Mouse (Mus musculus) adrenal gland (tissue): ENCODE data around the gene Mid1.

Experiments used
- intact Hi-C: fragments of 180-260 bp; cut with DNase I; formaldehyde crosslinking; loops from one replicate; pipeline ENCODE4 v1.15.1; 2025

Gene Mid1

DNA sequence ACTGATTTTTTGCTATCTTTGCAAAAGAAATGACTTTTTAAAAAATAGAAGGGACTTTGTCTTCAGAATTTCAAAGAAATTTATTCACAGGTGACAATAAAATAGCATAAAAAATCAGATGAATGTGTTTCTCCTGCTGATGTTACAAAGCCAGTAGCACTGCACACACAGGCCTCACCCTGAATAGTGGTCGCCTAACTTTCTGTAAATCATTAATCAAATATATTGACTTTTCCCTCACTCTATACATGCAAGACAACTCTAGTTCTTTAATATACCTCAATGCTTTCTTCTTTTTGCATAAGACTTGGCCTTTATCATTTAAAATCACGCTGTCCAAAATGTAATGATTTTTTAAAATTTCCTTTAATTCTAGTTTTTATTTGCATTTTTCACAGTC is 126.8 kb downstream of the Mid1 start:
- intact Hi-C loops: no loop called here

DNA sequence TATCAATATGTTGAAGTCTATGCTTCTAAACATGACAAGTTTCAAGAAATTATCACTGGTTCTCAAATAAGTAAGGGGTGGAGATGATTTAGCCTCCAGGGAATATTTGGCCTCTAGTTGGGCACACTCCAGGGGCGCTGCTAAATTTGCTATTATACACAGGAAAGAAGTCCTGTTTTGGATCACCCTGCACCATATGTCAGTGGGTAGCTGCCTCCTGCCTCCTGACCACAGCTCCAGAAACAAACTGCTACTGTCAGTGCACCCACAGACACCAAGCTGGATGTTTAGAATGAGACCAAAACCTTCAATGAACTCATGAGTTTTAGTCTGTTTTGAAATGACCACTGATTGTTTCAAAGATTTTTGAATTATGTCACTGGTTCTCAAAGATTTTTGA is 128.7 kb downstream of the Mid1 start:
- intact Hi-C loops: no loop called here

DNA sequence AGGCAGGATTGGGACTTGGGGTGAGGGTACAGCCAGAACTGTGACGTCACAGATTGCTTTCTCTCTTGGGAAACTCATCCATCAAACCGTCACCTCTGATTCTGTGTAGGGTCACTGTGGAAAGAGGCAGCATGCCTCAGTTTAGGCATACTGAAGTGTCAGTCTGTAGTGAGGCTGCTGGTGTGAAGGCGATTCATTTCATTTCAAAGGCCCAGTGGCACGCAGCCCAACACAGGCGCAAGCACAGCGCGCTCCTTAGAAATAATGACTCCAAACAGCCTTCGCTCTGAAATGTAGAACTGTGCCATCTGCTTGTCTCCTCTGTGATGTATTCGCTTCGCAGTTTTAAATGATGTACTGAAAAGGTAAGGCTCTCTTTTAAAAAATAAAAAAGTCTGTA is 141.9 kb downstream of the Mid1 start:
- intact Hi-C loops: no loop called here

DNA sequence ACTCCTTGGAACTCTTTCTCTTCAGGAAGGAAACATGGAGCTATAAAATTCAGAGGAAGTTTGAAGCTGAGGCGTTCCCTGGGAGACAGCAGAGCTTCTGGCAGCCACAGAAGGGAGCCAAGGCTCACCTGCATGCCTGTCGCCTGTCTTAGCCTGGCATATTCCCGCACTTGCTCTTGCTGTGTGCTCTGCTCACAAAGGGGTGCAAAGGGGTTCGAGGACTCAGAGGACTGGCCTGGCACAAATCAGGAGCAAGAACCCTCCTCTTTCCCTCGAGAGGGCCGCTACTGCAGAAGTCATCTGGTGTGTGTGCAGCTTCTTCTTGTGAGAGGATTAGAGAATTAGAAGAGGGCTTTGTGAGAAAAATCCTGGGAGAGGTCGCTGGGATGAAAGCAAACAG is 142.7 kb downstream of the Mid1 start:
- intact Hi-C loops: no loop called here

DNA sequence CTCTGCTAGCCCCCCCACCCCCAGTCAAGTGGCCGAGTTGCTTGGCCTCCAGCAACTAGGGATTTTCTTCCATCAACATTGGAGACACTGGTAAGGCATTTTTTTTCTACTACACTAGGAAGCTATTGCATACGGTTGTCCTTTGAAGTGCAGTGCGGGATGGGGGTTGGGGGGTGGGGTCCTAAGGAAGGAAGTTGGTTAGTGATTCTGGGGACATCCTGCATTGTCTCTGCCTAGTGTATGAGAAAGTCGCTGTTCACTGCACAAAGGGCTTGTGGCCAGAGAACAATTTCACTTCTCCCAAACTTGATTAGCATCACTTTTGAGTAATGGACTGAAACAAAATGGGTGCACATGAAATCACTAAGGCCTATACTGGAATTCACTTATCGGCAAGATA is 143.1 kb downstream of the Mid1 start:
- intact Hi-C loops: no loop called here

DNA sequence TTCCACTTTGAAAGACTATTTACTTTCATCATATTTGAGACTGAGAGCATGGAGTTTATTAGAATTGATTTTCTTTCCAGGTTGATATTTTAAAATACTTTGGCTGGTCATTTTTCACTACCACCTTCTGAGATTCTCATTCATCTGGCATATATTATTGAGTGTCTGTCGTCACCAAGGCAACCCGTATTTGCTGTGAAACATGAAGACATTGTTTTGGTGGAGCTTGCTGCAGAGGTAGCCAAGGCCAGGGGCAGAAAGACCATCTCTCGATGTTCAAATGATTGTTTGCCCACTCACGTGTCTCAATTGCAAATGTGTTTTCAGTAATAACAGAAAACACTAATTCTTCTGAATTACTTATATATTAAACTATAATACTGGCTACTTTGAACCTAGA is 145.1 kb downstream of the Mid1 start:
- intact Hi-C loops: no loop called here

DNA sequence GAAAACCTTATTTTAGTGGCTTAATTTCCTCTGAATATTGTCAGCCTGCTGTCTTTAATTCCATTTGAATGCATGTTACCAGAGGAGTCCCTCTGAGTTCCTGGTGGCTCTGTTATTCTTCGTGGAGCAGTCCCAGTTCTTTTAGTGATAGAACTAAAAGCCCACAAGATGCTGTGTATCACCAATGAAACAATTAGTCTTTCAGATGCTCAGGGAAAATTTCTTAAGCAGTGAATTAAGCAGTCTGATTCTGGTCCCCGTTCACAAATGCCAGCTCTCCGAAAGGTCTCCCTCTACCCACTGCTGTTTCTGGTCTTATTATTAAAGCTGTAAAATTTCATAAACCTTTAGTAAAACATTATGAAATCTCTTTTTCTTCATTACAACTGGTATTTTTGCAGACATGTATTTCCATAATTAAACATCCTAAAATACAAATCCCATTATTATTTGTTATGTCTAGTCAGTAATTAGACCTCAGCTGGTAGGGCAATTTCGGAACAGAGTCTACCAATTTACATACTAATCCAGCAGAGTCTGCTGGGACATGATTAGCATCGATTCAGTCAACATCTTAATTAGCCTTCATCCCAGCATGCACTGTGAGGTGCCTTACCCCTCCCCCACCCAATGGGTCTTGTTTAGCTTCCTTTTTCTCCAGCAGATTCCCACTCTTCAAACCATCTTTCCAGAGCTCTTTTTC is 153.1 kb downstream of the Mid1 start:
- intact Hi-C loops: no loop called here

DNA sequence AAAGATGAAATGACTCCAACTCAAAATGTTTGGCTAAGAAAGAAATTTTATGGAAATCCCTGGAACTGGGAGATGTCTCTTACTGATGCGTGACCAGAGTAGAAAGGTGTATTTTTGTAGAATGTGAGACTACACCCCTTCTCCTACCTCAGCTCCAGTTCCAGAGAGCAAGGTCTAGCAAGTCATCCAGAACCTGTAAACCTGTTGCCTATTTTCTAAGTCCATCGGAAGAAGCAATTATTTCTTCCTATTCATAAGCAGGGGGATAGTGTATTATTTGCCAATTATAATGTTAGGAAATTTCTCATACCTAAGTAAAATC is 153.6 kb downstream of the Mid1 start:
- intact Hi-C loops: no loop called here

DNA sequence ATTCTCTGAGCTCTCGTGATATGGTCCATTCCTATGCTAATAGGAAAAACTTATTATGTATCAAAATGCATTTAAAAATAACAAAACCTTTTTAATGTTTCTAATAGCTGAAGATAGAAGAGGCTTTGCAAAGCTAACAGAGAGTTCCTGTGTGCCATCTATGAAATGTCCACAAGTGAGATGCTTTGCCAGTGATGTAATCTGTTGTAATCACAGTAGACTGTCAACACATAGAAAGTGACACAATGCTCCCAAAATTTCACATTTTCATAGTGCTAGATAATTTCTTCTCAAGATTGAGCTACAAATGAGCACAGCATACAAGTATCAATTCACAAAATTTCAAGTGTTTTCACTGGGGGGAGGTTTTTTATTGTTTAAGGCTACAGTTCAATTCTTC is 158.3 kb downstream of the Mid1 start:
- intact Hi-C loops: no loop called here

DNA sequence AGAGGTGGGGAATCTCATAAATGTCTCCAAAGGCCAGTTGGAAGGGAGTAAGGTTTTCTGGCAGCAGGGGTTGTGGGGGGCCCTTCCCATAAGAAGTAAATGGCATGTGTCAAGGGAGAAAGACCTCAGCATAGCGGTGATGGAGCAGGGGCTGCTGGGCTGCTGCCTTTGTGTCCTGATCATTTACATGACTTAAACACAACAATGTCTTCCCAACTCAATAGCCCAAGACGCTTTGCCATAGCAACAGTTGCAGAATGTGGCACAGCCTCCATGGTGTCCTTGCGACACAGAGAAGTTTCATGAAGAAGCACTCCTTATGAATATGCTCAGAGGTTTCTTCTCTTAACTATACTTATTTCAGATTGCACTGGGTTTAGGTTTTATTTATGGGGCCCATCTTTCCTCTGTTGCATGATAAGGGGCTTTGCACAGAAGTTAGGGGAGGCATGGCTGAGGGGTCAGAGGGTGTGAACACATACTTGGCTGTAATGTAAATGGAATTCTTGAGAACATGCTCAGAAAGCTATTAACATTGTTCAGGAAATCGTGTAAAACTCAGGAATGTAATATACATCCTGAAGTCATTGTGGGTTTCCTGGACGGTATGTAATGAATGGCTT is 159.3 kb downstream of the Mid1 start:
- intact Hi-C loops: no loop called here

DNA sequence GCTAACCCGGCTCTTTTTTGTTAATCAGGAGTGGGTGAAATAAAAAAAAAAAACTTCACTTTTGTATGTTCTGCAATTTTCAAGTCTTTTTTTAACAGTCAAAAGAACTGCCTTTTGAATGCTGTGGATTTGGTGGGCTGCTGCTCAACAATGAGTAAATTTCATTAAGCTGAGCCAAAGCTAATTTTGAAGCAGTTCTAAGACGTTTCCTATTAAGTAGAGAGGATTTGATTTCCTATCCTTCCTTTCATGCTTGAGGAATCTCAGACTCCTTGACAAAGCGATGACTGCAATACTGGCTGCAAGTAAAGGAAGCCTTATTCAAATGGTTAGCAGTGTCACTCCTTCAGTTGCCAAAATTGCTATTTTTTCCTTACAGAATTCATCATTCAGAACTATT is 161.2 kb downstream of the Mid1 start:
- intact Hi-C loops: no loop called here

DNA sequence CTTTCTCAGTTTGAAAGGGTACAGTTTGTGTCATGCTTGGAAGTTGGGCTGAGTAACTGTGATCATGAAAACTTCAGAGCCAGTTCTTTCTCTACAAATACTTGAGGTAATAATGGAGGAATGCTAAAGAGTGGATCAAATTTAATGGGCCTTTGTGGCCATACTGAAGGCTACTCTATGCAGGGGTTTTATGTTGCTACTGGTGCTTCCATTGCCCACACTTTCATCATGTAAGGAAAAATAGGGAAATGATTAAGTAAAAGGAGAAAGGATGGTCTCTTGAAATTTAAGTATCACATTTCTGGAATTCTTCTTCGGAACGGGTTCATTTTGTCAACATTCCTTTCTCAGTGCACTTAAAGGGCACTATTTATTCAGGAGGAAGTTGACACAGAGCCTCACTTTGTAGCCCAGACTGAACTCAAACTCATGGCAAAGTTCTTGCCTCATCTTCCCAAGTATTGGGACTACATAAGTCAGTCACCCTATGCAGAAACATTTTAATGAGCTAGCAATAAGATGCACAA is 176.3 kb downstream of the Mid1 start:
- intact Hi-C loops: no loop called here

DNA sequence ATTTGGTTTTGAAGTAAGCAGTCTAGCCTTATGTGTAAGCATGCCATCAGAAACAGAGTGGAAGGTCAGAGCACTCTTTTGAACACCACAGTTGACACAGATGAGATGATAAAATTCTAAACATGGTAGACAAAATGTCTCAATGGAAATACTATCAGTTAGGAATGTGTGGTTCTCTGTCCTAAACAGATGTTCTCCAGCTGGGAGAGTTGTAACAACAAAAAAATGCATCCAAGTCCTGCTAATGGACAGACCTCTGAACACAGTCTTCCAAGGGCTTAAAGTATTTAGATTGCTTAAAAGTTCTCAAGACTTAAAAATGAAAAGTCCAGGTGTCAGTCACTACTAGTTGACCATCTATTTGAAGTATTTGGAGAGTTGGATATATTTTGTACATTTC is 177.4 kb downstream of the Mid1 start:
- intact Hi-C loops: no loop called here

DNA sequence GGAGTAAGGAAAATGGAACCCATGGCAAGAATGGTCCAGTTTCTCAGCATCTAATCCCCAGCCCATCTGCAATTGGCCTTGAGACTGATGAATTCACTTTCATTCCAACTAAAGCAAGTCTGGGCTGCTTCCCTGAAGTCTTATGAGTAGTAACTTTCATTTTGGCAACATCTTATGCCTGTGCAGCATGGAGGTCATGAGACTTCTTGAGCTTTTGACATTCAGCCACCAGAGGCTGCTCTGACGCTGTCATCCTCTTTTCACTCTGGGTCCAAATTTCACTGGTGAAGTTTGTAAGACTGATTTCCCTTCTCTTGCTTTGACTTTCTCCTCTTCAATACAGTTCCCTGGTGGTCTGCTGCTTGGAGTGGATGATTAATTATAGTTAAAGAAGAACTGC is 177.8 kb downstream of the Mid1 start:
- intact Hi-C loops: no loop called here

DNA sequence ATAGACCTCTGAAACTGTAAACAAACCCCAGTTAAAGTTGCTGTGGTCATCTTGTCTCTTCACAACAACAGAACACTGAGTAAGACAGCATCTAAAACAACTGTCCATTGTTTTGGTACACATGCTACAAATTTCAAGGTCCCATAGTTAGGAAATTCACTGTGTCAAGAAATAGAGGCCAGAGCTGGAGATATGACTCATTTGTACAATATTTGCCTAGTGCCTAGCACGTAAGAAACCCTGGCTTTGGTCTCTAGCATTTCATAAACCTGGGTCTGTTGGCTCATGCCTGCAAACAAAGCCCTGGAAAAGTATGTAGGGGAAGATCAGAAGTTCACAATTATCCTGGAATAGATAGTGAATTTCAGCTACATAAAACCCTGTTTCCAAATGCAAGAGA is 178.8 kb downstream of the Mid1 start:
- intact Hi-C loops: no loop called here

DNA sequence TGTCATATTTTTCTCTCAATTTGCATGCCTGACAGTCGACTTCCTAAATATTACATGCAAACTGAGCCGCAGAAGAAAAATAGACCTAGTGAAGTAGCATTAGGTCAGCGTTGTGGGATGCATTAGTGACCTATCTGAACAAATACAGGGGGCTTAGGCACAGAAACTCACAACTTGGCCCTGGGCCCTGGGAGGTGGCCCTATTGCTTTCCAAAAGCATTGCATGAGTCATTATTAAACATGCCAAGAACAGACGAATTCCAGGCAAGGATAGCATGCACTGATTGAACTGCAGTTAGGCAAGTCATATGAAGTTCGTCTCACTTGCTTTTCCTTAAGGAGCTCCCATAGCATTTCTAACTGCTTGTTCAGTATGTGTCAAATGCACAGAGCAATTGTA is 183.2 kb downstream of the Mid1 start:
- intact Hi-C loops: no loop called here

DNA sequence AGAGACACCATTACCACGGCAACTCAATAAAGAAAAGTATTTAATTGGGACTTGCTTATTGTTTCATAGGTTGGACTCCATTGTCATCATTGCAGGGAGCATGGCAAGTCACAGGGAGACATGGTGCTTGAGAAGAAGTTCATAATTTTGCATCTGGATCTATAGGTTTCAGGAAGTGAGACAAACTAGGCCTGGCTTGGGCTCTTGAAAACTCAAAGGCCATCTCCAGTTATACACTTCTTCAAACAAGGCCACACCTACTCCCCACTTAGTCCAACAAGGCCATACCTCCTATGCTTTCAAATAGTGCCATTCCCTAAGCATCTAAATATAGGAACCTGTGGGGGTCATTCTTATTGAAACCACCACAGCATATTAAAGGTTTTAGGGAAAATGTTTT is 189.5 kb downstream of the Mid1 start:
- intact Hi-C loops: no loop called here

DNA sequence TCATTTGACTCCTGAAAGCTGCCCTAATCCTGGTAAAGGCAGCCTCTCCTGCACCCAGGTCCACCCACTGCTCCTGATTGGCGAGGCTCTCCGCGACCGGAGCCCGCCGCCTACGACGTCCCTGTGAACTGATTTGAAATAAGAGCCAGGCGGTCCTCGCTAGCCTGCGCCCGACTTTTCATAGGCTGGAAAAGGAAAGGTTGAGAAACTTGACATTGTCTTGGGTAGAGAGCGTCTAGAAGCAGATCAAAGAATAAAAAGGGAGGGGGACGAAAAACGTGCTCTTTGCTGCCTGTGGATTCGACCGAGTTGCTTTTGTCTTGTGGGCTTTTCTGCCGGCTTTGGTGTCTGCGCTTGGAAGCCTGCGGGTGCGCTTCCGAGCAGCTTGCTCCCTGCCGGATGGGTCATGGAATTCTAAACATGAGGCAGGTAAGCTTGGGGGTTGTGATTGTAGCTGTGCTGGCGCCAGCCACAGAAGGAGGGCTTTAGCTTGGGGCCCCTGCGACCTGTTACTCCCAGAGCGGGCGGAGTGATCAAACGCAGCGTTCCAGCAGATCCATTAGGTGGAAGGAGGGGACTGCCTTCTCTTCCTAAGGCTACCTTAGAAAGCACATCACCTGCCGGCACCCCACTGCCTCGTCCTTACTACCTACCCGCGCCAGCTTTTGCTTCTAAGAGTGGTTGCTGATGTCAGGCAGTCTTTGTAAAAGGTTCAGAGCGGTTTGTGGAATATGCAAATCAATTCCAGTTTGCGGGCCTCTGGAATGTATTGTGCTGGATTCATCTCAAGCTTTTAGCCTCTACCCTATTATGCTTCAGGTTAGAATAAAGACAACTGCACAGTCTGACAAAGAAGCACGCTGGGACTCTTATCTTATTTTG is 194.7 kb downstream of the Mid1 start:
- intact Hi-C loops: no loop called here

DNA sequence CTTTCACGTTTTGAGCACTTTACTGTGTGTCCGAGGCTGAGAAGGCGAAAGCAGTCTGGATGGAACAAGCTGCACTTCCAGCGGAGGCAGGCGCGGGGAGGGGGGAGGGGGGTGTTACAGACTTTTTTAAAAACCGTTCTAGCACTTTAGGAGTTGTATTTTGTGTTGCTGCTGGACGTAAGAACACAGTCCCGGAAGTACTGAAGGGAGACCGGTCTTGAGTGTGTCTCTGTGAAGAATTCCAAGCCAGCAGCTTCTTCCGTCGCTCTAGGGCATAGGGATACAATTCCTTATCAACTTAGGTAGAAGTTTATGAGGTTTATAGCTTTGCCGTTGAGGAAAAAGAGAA is 195.3 kb downstream of the Mid1 start:
- intact Hi-C loops: no loop called here

DNA sequence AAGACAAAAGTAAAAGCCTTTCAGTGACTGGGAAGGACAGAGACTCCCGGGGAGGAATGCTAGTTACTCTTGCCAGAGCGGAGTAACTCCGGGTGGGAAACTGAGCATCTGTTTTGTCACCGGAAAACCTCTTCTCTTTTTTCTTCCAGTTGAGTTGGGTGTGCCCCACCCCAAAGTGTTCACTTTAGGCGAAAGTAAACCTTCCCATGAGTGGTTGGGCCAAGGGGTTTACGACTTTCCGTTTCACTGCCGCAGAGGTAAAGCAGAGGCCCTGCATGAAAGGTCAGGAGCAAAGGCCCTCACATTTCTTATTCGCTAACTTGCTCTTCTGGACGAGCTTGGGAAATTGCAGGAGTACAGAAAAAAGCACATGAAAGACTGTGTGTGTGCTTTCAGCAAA is 195.8 kb downstream of the Mid1 start:
- intact Hi-C loops: no loop called here

DNA sequence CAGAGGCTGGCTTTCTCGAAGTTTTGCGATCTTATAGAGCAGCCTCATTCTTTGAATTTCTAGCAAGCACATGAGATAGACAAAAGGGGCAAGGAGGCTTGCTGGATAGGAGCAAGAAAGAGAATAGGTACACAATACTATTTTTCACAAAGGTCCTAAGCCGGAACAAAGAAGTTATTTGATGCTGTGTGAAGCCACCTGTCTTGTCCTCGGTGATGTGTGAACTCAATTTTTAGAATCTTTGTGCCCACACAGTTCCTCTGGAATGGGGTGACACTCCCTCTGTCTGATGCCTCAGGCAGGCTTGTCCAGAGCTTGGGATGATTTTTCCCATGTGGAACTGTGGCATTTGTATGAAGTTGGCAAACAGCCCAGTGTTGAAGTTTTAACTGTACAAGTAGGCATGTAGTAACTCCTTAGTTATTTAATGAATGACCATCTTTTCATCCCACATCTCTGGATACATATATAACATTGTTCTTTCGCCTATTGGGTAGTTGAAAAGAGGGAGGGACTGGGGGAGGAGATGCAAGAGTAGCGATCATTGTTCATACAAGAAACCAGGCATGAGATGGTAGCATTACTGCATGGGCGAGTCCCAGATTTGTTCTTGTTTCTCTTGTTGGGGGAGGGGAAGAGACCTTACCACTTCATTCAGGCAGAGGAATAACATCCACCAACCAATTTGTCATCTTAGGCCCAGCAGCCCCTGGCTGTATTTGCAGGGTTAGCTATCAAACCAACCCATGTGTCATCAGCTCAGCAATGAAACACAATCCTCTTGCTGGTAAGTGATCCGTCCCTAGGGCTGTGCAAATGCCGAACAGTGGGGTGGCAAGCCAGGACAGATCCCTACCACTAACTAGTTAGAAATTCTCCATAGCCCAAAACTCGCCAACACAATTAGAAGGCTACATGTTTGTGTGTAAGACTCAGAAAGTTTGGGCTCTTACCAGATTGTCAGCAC is 196.5 kb downstream of the Mid1 start:
- intact Hi-C loops: no loop called here
